Mouse (Mus musculus) CH12F3 (cell line): Measurements from ENCODE around the gene Hadha.

ENCODE experiments used
- in situ Hi-C: fragments of 300-500 bp; cut with MboI; formaldehyde crosslinking; loops from 2 replicates; pipeline ENCODE4 v1.14.3; 2020; ENCODE audit warnings: low sequenced_read_pairs

The Hadha gene

DNA sequence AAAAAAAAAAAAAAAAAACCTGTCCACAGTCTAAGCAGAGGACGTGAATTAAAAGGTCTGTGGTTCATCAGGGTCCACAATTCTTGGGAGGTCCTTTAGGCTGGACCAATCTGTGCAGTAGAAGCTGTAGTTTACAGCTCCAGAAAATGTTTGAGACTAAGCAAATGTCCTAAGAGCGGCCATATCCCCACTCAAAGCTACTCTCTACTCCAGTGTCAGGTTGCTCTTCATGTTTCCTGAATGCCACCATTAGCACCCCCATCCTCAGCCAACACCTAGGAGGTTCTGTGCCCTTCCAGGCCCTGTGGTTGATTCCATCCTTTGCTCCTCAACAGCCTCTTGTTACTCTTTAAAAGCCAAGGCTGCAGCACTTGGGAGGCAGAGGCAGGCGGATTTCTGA, 82.6 kb downstream of the Hadha start:
- in situ Hi-C loops, result no loop called here

DNA sequence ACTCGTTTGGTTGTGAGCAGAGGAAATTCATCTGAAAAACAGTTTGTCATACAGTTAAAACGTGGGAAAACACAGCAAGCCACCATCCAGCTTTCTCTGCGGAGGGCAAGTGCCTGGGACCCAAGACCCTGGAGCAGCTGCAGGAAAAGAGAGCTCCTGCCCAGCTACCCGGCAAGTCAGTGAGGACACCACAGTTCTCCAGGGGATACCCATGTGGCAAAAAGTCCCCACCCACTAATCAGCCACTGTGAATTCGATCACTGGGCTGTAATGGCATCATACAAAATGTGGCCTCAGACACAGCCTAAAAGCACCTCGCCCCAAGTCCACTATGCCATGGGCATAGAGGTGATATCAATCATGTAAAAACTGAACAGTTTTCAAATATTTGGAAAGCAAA, 83.3 kb downstream of the Hadha start:
- in situ Hi-C loops, result no loop called here
